Mouse (Mus musculus): Measurements from ENCODE around the gene Hand1.
"Not testable (repeated sequence)": the region's sequence is repeated elsewhere in the genome, so short reads cannot be mapped to it uniquely, and the experiment has no call there.

Gene Hand1

DNA sequence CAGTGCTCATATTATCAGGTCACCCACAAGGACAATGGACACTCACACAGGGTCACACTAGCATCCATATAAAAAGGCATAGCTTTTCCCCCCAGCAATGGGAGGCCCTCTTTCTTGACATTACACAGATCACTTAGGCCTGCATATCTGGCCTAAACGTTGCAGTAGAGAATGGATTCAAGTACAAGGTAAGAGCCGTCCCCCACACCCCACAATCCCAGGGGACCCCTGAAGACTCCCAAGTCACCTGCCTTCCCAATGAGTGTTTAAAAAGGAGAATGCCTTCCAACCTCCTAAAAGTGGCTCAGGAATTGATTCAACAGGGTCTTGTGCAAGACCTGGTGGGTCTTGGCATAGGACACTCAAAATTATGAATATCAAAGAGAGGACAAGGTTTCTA is 2.7 kb upstream of the Hand1 start:
- in situ Hi-C loops (cut with MboI; ENCODE audit: unreplicated experiment in 2 of 2): no loop called here

DNA sequence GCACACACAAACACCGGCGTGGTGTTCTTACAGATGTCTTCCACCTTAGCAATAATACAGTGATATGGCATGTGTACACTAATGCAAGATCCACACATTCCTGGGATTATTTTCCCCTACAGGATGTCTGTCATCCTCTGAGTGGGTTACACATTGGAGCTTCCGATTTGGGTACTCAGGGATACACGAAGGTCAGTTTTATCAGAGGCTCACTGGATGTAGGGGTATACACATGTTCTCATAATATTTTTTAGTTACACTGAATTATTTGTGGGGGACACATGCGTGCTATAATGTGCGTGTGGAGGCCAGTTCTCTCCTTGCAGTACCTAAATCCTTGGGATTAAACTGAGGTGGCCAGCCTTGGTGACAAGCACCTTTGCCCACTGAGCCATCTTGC is 1.4 kb upstream of the Hand1 start:
- in situ Hi-C loops (cut with MboI; ENCODE audit: unreplicated experiment in 2 of 2): loop anchor here in 1 of 2 experiments (5.0 kb wide), 1 partner anchor 33 kb away; no protein-coding TSS in a partner anchor

DNA sequence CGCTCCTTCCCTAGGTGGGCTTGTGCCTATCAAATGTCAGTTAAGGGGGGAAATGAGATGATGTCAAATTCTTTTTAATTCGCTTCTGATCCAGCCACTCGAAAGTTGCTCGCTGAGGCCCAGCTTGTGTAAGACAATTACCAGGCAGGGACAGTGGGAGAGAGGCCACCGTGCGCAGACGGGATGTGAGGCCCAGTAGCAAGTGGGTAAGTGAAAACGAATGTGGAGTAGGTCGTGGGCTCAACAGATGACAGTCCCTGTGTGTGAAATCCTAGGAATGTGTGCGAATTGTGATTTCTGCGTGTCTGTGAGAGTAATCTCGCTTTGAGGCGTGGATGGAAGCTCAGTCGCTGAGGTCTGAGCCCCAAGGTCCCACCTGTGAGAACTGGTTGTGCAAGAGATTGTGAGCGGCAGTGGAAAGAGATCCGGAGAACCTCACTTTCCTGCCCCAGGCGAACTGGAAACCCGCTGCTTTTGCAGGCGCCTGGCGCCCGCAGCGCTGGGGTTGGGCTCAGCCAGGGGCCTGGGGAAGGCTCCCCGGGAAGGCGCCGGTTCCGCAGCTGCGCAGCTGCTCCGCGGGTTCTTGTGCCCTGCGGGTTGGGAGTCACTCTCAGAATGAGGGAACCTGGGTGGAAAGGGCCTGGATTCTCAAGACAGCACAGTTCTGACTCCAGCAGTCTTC is 819 bp upstream of the Hand1 start:
- in situ Hi-C loops (cut with MboI; ENCODE audit: unreplicated experiment in 2 of 2): loop anchor here in 1 of 2 experiments (5.0 kb wide), 1 partner anchor 34 kb away; no protein-coding TSS in a partner anchor

DNA sequence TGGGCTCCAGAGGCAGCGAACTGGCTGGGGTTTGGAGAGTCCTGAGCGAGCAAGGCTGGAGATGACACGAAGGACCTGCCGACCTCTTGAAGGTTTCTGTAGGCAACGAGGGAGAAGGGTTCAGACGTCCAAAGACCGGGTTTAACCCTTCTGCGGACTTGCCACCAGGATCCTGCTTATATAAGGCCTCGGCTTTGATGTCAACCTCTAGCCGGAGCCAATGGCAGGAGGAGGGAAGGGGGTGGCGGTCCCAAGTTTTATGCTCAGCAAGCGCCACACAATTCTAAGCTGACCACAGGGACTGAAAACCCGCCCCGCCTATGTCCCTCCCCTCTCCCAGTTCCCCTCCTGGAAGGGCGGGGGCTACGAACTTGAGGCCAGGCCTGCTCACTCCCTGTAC is 757 bp downstream of the Hand1 start:
- in situ Hi-C loops (cut with MboI; ENCODE audit: unreplicated experiment in 2 of 2): loop anchor here in 1 of 2 experiments (5.0 kb wide), 1 partner anchor 35 kb away; no protein-coding TSS in a partner anchor

DNA sequence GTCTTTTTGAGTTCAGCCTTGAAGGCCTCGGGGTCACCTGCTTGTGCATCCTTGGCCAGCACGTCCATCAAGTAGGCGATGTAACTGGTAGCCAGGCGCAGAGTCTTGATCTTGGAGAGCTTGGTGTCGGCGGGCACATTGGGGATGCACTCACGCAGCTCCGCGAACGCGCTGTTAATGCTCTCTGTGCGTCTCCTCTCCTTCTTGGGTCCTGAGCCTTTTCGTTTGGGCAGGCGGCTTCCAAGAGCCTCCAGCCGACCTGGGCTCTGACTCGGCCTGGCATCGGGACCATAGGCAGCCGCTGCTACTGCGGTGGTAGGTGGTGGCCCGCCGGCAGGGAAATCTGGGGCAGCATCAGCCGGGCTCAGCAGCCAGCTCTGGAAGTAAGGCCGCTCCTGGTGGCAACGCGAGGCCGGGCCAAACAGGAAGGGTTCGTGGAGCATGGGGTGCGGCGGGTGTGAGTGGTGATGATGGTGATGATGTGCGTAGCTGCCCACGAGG is 1.3 kb downstream of the Hand1 start:
- in situ Hi-C loops (cut with MboI; ENCODE audit: unreplicated experiment in 2 of 2): loop anchor here in 1 of 2 experiments (5.0 kb wide), 1 partner anchor 36 kb away; no protein-coding TSS in a partner anchor

DNA sequence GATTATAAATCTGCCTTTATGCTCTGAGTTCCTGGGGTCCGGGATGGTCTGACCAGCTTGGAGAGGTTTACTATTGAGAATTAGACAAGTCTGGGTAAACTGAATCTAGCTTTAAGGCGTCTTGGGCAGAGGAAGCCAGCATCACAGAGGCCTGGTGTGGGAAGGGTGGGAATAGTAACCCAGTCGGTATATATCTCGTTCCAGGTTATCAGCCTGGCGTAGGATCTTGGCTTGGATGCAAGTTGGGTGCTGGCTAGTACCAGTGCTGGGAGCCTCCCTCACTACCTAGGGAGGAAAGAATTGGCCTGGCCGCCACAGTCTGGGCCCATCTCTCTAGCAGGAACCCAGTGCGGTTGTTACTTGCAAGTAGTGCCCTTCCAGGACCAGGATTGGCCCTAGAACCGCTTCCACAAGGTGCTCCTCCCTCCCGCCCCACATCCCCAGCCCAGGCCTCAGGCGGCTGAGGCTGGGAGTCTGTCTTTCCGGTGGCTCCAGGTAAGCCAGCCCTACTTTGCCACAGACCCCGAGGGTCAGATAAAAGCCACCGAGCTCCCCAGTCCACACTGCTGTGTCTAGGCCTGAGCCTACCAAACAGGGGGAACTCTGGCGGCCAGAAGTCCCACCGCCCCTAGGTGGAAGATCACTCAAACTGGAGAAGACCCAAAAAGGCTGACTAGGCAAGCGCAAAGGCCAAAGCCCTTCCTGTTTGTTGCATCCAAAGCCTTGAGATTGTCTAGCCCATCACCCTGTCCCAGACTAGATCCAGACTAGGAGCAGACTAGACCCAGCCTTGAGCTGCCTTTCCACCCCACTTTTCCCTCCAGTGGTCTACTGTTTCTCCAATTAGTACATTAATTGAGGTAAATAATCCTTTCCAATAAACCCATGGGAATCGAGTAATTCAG is 2.5 kb downstream of the Hand1 start:
- in situ Hi-C loops (cut with MboI; ENCODE audit: unreplicated experiment in 2 of 2): loop anchor here in 1 of 2 experiments (5.0 kb wide), 1 partner anchor 37 kb away; no protein-coding TSS in a partner anchor

DNA sequence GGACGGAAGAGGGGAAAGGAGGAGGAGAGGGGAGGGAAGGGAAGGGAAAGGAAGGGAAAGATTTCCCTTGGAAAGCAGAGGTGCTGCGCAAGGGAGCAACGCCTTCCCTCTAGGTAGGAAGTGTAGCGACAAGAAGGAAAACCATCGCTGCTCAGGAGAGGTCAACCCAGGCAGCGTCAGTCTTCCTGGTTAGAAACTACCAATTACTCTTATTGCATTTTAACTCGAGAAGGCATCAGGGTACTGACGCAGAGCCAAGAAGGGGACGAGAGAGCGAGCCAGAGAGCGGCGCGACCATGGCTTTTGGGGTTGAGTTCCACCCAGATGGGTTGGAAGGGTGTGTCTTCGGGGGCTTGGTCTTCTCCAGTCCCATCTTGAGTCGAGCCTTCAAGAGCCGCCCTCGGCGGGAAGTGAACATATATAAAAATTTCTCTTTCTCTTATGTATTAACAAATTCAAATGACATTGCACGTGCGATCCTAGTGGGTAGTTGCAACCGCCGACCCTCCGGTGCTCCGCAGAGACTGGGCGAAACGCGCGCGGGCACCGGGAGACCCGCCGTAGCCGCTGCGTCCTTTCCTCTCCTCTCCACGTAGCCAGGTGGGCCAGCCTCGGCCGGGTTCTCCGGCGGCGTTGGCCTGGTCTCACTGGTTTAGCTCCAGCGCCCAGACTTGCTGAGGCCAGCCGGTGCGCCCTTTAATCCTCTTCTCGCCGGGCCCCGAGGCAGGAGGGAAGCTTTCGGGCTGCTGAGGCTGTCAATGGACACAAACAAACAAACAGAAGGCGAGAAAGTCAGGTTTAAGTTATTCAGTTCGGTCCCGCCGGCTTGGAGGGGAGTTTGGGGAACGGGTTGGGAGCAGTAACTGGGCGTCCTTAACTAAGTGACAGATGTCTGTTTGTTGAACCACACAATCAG is 3.4 kb downstream of the Hand1 start:
- in situ Hi-C loops (cut with MboI; ENCODE audit: unreplicated experiment in 2 of 2): no loop called here

DNA sequence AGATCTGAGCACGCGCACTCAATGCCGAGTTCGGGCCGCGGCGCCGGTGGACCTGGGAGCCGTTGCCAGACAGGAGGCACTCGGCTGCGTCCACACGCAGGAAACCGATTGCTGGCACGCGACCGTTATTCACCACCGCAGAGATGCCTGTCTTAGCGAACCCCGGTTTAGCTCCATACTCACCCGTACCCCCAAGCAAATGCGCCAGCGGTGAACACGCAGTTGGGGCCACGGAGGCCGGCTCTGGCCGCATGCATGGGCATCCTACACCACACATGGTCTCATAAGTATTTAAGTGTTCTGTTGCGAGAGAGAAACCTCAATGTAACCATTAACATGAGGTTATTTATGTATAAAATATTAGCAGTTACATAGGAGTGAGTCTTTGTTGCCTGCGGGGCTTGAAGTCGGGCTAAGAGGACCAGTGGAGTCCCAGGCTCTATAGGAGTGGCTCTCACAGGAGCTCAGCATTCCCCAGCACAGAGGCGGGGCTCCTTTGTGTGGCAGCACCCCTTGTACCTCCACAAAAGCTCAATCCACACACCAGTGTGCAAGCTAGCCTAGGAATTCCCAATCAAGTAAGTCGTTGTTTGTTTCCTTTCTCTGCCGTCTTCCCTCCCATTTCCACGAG is 4.6 kb downstream of the Hand1 start:
- in situ Hi-C loops (cut with MboI; ENCODE audit: unreplicated experiment in 2 of 2): no loop called here

DNA sequence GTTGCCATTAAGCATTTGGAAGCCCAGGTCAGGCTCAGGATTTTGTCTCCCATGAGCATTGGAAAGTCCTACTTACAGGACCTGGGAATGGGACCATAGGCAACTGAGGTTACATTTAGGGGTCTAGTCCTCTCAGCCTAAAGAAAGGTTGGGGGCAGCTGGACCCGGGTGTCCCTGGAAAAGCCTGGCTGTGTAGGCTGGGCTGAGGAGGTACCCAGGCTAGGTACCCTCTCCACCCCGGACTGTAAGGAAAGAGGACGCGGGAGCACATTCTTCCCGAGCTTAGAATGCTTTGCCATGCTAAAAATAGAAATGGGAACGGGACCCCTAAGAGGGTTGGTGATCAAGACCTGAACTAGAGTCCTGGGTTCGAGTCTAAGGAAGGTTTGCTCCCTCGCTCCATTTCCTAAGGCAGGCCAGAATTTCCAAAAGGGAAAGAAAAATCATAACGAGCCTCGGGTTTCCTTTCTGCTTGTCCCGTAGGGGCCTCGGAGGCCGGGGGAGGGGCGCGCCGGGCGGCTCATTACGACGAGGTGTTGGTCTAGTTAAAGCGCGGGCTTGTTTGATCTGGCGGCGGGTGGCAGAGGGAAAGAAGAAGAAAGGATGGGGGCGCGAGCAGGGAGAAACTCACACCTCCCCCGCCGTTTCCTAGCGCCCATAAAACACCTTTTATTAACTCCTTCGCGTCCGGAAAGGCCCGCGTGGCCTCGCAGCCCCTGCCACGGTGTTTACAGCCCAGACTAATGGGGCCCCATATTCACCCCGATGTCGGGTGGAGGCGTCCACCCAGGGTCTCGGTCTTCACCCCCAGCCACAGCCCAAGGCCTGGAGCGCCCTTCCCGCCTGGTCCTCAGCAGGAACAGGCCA is 5.3 kb downstream of the Hand1 start:
- in situ Hi-C loops (cut with MboI; ENCODE audit: unreplicated experiment in 2 of 2): no loop called here

DNA sequence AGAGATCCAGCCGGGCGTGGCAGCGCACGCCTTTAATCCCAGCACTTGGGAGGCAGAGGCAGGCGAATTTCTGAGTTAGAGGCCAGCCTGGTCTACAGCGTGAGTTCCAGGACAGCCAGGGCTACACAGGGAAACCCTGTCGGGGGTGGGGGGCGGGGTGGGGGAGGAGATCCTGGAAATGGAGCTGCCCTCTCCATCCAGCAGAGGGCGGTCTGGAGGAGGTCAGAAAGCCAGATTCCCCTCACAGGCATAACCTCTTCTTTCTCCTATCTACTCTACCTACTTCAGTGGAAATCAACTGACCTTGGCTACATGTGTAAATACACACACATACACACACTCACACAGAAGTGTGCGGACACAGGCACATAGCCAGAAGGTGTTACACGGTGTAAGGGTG is 7.4 kb downstream of the Hand1 start:
- in situ Hi-C loops (cut with MboI; ENCODE audit: unreplicated experiment in 2 of 2): not testable (repeated sequence)

DNA sequence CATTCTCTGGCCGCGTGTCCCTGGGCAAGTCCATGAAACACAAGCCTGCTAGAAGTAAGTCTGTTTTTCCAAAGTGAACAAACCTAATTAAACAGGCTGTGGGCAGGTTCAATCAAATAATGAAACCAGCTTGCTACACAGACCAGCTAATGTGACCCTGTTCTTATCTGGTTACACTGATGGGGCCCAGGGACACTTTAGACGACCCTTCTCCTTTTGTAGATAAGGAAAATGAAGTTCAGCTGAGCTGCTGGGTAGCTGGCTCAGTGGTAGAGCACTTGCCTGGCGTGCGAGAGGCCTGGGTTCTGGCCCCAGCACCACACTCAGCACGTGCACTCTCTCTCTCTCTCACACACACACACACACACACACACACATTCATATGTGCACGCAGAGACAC is 8.9 kb downstream of the Hand1 start:
- in situ Hi-C loops (cut with MboI; ENCODE audit: unreplicated experiment in 2 of 2): loop anchor here (5.0 to 25.0 kb wide), 4 partner anchors 36 to 814 kb away; partner anchors contain the start of genes Gemin5 (in 2 of the 2), Mrpl22 (in 2 of the 2), Olfr323 (in 1 of the 2) and Trim58 (in 1 of the 2)

DNA sequence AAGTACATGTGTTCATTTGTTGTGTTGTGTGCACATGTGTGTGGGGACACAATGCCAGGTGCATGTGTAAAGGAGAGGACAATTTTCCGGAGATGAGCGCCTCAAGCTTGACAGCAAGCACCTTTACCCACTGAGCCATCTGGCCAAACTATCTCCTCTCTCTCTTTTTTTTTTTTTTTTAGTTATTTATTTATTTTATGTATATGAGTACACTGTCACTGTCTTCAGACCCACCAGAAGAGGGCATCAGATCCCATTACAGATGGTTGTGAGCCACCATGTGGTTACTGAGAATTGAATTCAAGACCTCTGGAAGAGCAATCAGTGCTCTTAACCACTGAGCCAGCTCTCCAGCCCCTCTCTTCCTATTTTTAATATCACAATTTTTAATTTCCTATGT is 9.5 kb downstream of the Hand1 start:
- in situ Hi-C loops (cut with MboI; ENCODE audit: unreplicated experiment in 2 of 2): loop anchor here (5.0 to 25.0 kb wide), 4 partner anchors 36 to 814 kb away; partner anchors contain the start of genes Gemin5 (in 2 of the 2), Mrpl22 (in 2 of the 2), Olfr323 (in 1 of the 2) and Trim58 (in 1 of the 2)

DNA sequence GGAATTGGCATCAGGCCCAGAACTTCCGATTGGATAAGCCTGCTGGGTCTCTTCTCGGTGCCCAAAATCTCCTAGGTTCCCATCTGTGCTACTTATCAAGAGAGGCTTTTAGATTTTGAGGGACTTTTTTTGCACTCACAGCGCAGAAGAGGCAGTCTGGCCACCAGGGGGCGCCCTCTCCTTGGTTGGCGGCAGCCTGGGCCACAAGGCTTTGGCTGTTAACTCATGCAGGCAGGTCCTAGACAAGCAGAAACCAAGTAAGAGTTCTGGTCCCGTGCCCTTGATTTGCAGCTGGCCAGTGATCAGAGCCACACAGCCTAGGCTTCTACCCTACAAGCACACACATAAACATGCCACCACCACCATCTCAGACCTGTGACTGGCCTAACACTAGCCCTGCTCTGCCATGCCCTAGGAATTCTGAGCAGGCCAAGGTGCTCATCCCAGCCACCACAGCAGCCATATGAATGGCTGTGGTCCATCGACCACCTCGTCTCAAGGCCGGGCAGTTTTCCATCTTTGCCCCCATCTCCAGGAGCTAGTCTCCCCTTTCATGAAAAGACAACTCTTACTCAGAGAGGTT is 12.5 kb downstream of the Hand1 start:
- in situ Hi-C loops (cut with MboI; ENCODE audit: unreplicated experiment in 2 of 2): loop anchor here (5.0 to 25.0 kb wide), 4 partner anchors 33 to 817 kb away; partner anchors contain the start of genes Gemin5 (in 2 of the 2), Mrpl22 (in 2 of the 2), Olfr323 (in 1 of the 2) and Trim58 (in 1 of the 2)

DNA sequence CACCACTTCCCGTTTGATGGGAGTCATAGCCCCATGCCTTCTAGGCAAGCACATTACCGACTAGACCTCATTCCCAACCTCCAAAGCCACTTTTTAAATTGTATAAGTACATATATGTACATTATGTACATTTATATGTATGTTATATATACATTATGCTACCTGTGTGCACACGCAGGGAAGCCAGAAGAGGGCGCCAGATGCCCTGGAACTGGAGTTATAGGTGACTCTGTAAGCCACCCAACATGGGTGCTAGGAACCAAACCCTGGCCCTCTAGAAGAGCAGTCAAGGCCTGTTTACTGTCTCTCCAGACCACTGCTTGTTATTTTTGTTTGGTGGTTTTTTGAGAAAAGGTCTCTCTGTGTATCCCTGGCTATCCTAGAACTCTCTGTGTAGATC is 14.4 kb downstream of the Hand1 start:
- in situ Hi-C loops (cut with MboI; ENCODE audit: unreplicated experiment in 2 of 2): loop anchor here (25.0 kb wide), 2 partner anchors 344 to 819 kb away; partner anchors contain the start of genes Gemin5 (in 2 of the 2), Mrpl22 (in 2 of the 2), Olfr323 (in 1 of the 2) and Trim58 (in 1 of the 2)

DNA sequence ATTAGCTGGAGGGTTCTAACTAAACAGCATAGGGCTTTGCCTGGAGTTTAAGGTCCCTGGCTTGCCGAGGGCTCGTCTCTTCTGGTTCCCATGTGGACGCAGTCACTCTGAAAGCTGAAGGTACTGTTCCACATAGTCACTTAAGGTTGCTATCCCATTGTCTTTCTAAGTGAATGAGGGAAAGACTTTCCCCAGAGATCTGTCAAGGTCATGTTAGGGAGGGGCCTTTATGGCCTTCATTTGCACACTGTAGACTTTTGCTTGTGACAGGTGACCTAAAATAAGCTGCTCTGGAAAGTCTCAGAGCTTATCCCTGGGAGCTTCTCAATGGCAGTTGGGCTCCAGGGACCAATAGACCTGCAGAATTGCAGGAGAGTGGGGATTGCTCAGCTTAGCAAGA is 19.0 kb downstream of the Hand1 start:
- in situ Hi-C loops (cut with MboI; ENCODE audit: unreplicated experiment in 2 of 2): loop anchor here (25.0 kb wide), 2 partner anchors 349 to 824 kb away; partner anchors contain the start of genes Gemin5 (in 2 of the 2), Mrpl22 (in 2 of the 2), Olfr323 (in 1 of the 2) and Trim58 (in 1 of the 2)

DNA sequence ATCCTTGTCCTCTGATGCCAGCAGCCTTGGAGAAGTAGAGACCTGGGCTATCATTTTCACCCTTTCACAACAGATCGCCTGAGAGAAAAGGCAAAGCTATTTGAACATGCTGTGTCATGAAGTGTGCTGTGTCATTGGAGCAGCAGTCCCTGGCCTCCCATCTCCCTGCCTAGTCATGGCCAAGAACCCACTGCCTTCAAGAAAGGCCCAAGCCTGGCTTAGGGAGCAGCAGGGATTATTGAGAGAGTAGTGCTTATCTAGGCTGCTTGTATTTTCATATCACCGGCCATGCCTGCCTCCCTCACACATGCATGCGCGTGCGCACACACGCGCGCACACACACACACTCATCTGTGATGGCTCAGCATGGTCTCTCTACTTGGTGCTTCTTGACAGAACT is 20.4 kb downstream of the Hand1 start:
- in situ Hi-C loops (cut with MboI; ENCODE audit: unreplicated experiment in 2 of 2): loop anchor here (25.0 kb wide), 2 partner anchors 350 to 825 kb away; partner anchors contain the start of genes Gemin5 (in 2 of the 2), Mrpl22 (in 2 of the 2), Olfr323 (in 1 of the 2) and Trim58 (in 1 of the 2)

DNA sequence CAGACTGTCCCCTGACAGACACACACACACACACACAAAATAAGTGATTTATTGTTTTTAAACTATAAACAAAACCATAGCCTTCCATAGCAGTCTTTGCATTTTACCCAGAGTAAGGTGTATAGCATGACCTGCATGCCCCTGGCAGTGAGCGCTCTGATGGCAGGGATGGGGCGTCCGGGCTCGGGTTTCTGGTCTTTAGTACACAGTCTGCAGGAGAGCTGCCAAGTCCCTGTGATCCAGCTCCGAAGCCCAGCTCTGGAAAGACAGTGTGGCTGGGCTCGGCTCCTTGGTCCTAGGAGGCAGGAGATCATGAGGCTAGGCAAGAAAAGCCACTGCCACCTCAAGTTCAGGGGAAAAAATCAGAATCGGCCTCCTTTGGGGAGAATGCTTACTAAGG is 21.6 kb downstream of the Hand1 start:
- in situ Hi-C loops (cut with MboI; ENCODE audit: unreplicated experiment in 2 of 2): loop anchor here (25.0 kb wide), 2 partner anchors 351 to 826 kb away; partner anchors contain the start of genes Gemin5 (in 2 of the 2), Mrpl22 (in 2 of the 2), Olfr323 (in 1 of the 2) and Trim58 (in 1 of the 2)

Measured in v-Abl transformed pro-B cells (cell line).